Mouse (Mus musculus): ENCODE measurements around the gene Tbc1d1. TPM values are rescaled to one million over a fixed set of nuclear protein-coding genes. Genes with fewer than 3 reads are reported as not detected.

The Tbc1d1 gene
- 10 to 100 TPM; 15.2 to 19.7 (median 18.1) TPM for total RNA-seq (2022)

DNA sequence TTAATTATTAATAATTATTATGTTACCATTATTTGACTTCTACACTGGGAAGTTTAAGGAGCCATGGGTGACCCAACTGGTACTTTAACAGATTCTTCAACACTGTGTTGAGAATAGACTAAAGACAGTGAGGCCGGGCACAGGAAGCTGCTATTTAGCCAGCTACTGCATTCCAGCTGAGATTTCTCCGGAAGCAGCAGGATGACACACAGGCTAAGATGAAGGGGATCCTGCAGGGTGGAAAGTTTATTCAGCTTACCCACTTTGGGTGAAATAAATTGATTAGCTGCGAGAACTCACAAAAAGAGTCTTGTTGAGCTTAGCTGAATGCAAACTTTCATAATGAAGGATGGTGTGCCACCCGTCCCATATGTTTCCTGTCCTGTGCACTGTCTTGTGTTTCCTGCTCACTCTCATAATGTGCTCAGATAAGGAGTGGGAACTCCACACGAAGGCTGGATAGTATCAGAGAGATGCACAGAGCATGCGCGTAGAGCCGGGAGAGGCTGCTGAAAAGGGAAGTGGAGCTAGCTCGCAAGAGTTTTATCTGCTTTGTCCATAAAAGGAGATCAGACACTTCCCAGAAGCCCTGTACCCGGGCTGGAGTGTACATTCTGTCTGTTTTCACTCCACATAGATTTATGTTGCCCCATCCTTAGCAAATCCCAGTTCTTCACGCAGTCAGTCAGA lies at the start of gene Tbc1d1:
TSS of gene Tbc1d1 (plus strand) at position 445 of the 690 bp plus-strand sequence.
- DNase-seq (ENCODE audit: low spot score in 2 of 2) = no peak

DNA sequence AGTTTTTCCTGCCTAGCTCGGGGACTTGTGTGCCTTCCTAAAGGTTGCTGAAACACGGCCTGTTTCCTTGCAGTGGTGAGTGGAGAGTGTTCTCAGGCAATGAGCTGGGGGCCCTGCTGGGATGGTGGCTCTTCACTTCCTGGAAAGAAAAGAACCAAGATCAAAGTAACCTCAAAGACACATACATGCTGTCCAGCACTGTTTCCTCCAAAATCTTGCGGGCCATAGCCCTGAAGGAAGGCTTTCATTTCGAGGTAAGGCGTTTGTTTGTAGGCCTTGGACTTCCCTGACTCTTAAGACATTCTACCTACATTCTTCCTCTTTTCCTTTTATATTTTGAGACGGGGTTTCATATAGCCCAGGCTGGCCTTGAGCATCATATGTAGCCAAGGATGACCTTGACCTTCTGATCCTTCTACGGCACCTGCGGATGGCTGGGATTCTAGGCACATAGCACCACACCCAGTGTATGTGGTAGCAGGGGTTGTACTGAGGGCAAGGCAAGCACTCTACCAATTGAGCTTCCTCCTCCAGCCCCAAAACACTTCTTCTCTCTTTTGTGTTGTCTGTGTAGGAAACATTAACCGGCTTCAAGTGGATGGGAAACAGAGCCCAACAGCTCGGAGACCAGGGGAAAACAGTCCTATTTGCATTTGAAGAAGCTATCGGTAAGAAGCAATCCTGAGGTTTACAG lies 48.4 kb upstream of the Tbc1d1 start:
- no peak for DNase-seq (ENCODE audit: low spot score in 2 of 2)

DNA sequence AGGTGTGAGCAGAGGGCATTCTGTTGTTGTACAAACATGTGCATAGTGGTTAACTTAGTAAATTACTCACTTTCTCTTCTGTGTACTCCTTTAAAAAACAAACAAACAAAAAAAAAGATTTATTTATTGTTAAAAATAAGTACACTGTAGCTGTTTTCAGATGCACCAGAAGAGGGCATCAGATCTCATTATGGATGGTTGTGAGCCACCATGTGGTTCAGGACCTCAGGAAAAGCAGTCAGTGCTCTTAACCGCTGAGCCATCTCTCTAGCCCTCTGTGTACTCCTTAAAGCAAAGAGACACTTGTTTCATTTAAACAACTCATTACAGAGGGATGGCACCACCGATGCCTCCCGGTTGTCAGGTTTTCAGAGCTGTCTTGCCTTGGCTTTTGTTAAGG lies 46.9 kb upstream of the Tbc1d1 start:
- no peak for DNase-seq (ENCODE audit: low spot score in 2 of 2)

DNA sequence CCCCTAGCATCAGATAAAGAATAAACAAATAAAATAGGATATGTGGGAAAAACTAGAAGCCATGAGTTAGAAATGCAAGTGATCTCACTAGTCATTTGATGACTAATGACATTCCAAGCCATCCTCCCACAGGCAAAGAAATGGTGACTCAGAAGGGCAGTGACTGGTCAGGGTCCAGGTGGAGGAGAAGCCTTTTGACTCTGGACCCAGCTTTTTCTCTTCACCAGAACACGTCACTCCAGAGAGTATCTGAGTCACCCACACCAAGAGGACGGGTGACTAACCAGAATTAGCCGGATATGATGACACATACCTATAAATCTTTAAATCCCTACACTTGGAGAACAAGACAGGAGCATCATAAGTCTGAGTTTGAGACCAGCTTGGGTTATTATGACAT lies 43.7 kb upstream of the Tbc1d1 start:
- no peak for DNase-seq (ENCODE audit: low spot score in 2 of 2)

DNA sequence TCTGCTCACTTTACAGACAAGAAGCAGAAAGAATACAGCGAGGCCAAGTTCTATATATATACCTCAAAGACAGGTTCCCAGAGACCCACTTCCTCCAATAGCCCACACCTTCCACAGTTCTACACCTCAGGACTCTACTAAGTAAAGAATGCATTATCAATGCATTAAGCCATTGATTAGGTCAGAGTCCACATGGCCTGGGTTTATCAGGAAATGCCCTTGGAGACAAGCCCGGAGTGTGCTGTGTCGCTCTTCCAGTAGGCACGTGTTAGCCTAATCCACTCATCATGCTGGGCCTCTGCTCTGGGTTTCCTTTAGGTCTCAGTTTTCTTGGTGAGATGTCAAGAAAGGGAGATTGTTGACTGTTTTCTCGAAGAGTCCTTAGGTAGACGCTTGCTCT lies 41.9 kb upstream of the Tbc1d1 start:
- DNase-seq (ENCODE audit: low spot score in 2 of 2) = no peak

DNA sequence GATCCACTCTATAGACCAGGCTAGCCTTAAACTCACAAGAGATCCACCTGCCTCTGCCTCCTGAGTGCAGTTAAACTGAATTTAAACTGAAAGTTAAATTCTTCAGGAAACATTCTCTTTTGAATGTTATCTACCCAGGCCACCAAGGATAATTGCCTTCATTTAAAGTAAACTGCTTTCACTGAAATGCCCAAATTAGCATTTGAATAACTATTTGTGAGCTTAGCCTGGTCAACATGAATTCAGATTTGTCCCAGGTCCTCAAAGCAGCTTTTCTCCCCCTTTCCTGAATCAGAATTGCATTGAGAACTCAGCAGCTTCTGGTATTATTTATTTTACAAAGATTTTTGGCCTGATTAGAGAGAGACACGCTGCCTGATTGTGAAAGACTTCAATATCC lies 38.9 kb upstream of the Tbc1d1 start:
- DNase-seq (ENCODE audit: low spot score in 2 of 2) = no peak

DNA sequence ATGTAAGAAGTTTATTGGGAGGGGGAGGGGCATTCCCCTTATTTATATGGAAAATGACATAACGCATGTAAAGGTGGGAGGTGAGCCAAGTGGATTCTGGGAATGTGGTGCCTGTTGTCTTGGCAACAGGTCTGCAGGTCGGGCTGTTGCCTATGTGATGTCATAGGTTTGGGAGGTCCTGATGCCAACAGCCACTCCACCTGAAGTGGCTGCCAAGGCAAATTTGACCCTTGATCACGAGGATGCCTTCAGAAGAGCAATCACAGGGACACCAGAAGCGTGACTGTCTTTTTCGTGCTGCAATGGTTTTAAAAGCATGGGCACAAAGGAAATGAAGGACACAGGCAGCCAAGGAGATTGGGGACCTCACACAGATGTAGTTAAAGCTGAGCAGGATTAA lies 30.3 kb upstream of the Tbc1d1 start:
- DNase-seq (ENCODE audit: low spot score in 2 of 2) = no peak

DNA sequence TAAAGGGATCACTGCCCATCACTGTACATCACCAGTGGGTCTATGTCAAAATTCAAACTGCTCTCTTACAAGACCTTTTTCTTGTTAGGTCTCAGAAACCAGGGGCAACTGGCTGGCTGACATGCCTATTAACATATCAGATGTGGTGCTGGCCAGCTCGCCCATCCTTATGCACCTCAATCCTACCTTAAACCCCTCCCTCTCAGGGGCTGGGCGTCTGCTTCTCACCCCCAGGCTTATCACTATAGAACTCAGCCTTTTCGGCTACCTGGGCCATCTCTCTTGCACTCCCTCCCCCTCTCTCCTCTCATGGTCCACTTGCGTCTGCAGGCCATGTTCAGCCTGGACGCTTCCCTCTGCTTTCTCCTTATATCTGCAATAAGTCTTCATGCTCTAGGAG lies 24.6 kb upstream of the Tbc1d1 start:
- no peak for DNase-seq (ENCODE audit: low spot score in 2 of 2)

DNA sequence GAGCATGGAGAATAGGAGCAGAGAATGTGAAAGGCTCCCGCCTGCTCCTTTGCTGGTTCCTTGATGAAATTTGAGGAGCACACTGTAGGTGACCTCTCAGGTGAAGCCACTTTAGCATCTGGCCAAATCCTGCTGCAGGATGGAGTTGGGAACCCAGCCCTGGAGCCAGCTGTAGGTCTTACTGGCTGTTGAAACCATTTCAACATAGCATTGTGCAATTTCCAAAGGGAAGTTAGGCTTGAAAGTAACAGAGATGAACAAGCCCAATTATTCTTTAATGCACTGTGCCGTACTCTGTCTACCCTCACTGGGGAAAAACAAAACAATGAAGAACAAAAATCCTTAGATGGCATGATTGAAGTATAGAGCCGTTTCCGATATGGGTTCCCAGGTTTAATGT lies 22.2 kb upstream of the Tbc1d1 start:
- no peak for DNase-seq (ENCODE audit: low spot score in 2 of 2)

DNA sequence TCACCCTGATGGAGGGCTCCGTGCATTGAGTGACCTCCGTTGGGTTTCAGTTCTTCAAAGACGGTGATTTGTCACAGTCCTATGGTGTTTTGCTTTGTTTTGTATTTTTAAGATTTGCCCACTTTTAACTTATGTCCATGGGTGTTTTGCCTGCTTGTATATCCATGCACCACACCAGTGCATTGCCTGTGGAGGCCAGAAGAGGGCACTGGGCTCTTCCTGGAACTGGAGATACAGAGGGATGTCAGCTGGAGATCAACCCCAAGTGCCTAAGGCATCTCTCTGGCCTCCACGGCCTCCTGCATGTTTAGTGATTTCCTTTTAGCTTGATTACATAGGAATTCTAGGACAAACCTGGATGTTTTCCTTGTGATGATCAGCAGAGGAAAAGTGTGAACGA lies 19.8 kb upstream of the Tbc1d1 start:
- DNase-seq (ENCODE audit: low spot score in 2 of 2) = no peak

DNA sequence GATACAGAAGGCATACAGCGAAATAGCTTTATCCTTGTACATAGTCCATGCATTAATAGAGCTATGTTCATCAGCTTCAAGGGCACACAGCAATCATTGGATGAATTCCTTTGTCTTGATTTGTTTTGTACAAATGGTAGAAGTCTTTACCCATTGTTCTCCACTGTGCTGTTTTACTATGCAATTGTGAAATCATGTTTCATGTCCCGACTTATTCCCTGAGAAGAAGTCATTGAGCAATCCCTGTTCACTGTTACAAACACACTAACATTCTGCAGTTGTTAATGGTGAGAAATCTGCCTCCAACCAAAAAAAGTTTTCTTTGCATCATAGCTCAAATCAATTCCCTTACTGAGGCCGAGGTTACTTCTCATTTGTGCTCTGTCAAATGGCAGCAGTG lies 15.9 kb upstream of the Tbc1d1 start:
- DNase-seq (ENCODE audit: low spot score in 2 of 2) = no peak

DNA sequence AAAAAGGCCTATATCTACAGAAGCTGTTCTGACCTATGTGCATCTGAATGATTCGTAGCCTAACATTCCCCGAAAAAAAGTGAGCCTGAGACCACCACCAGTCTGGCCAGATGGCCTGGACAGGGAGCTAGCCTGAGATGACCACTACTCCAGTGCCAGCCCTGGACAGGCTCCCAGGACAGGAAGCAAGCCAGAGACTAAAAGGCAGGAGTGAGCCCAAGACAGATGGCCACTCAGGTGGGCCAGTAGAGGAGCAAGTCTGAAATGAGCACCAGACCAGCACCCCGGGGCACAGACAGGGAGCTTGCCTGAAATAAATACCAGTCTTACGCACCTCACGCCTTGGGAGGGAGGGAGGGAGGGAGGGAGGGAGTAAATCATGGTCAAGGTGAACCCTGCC lies 11.8 kb upstream of the Tbc1d1 start:
- DNase-seq (ENCODE audit: low spot score in 2 of 2) = no peak

DNA sequence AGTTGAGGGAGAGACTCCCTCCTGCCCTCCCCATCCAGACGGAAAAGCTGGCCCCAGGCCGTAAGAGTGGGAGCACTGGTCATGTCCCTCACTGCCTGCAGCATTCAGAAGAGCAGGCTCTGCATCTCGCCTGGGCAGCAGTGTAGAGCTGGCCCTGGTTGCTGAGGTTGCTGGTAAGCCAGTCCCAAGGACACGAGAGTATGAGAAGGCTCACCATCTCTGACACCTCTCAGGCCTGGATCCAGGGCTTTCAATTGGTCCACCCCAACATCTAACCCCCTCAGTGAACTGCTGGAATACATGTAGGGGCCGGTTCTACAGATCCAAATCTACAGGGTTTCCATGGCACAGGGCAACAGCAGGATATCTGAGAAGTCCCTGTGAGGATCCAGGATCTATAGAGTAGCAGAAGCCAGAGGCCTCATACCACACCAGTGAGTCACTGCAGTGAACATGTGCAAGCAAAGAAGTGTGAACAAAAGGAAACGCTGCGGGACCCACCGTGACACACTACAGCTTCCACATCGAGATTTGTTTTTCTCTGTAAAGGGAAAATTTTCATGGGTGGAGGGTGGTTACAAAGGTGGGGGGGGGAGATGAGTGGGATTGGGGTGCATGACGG lies 9.6 kb upstream of the Tbc1d1 start:
- no peak for DNase-seq (ENCODE audit: low spot score in 2 of 2)

DNA sequence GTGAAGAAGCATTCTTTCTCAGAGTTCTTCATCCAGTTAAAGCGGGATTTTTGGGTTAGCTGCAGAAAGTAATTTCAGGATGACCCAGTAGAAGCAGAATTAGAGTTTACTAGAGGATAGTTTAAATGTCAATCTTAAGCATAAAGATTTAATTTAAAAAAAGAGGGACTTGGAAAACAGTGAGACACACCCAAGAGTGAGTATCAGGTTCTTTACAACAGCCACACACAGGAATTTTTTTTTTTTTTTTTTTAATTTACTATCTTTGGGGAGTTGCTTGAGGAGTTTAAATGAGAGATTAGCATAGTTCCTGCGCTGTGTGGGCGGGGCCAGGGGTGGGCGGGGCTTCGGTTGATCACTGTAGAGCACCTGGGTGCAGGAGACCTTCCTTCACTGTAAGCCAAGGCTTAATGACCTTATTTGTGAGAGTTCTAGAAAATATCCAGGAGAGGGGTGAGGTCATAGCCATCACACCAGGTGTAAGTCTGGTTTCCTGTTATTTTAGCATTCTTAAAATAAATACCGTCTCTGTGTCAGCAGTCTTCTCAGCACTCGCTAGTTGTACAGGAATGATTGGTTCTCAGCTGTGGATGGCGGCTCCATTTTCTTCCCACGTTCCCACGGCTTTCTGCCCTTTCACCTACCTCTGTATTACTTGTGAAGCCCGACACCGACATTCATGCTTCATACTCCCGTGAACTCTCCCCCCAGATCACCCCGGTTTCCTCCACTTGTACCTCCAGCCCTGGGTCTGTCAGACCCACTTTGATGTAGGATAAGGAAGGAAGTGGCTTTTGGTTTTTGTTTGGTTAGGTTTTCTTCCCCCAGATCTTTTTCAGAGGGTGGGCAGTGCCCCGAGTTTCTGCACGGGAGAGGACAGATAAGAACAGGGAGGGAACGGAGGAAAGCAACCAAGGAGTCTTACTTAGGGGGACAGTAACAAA lies 6.6 kb upstream of the Tbc1d1 start:
- no peak for DNase-seq (ENCODE audit: low spot score in 2 of 2)

DNA sequence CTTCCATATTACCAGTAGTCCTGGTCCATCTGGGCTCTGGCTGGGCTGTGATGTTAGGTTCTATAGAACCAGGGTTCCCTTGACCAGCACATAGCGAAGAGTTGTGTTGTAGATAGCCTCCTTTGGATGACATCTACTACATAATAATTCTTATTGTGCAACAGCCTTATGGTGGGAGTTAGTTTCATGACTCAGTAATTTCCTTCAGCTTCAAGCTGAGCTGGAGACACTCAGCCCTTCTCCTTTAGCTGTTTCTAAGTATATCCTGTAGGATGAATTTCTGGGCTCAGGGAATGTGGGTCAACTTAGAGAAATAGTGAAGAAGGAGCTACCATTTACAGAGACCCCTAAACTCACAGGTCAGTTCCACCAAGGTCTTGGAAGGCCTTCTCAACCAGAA lies 2.8 kb upstream of the Tbc1d1 start:
- no peak for DNase-seq (ENCODE audit: low spot score in 2 of 2)

DNA sequence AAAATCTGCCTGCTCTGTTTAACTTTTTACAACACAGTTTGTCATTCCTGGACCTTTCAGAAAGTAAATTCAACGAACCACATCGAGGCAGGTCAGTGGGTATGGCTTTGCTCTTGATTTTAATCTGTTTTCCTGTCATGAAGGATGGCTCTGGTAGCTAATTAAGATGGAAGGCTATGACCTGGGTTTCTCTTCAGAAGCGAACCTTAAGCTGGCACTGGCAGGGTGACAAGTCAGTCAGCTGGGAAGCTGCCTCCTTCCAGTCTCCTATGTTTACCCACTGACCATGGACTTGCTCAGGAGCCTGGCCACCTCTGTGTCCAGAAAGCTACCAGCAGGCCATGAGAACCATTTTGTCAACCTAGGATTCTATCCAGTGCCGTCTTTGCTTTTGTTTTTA lies 474 bp downstream of the Tbc1d1 start:
- DNase-seq (ENCODE audit: low spot score in 2 of 2) = no peak

DNA sequence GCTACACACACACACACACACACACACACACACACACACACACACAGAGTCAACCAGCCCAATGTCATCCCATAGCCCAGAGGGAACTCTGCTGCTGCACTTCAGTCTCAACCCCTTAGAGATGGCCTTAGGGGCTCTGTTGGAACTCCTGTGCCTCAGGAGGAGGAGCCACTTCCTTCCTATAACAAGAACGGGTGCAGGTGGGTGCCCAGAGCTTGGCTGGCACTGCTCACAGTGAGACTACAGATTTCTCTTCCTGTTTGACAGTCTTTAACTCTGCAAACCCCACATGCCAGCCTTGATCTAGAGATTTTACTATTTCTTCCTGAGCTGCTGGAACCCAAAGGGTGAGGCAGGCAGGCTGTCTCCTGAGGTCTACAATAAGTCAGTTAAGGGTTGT lies 1.8 kb downstream of the Tbc1d1 start:
- no peak for DNase-seq (ENCODE audit: low spot score in 2 of 2)

DNA sequence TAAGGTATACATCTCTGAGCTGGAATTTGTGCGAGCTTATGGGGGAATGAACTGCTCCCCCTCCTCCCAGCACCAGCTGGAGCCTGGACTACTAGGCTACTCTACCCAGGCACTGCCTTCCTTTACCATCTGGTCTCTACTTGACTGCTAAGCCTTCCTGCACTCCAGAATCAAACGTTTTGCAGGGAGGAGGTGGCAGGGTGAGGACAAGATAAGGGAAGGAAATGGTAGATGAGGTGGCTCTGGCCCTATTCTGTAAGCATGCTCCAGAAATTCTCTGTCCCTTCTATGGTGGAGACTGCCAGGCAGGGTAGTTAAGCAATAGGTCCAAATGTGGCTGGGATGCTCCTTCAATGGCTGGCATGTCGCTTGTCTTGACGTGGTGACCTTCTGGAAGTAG lies 2.4 kb downstream of the Tbc1d1 start:
- DNase-seq (ENCODE audit: low spot score in 2 of 2) = no peak

DNA sequence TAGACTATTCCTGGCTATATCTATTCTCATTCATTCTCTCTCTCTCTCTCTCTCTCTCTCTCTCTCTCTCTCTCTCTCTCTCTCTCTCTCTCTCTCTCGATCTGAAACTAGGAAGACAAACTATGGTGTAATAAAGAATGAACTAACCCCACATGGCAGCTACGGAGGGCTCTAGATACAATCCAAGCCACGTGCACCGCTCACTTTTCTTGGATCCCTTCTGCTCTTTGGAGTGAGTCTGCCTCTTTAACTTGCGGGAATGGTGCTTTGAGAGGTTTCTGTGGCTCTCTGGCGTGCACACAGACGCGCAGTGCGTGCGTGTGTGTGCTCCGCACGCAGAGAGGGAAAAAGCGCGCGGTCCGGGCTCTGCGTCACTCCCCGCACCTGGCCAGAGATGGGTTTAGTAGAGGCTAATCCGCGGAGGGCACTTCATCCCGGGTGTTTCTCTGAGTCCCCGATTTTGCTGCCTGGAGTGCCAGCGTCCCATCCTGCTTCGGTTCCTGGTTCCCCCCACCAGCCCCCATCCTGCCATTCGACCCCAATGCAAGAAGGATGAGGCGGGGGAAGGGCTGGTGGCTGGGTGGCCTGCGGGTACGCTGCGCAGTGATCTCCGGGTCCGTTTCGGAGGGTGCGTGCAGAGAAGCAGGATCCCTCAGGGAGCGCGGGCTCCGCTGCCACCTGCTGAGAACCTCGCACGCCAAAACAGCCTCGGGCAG lies 3.1 kb downstream of the Tbc1d1 start:
- peak; percentile 46 to 50 for DNase-seq (ENCODE audit: low spot score in 2 of 2)

DNA sequence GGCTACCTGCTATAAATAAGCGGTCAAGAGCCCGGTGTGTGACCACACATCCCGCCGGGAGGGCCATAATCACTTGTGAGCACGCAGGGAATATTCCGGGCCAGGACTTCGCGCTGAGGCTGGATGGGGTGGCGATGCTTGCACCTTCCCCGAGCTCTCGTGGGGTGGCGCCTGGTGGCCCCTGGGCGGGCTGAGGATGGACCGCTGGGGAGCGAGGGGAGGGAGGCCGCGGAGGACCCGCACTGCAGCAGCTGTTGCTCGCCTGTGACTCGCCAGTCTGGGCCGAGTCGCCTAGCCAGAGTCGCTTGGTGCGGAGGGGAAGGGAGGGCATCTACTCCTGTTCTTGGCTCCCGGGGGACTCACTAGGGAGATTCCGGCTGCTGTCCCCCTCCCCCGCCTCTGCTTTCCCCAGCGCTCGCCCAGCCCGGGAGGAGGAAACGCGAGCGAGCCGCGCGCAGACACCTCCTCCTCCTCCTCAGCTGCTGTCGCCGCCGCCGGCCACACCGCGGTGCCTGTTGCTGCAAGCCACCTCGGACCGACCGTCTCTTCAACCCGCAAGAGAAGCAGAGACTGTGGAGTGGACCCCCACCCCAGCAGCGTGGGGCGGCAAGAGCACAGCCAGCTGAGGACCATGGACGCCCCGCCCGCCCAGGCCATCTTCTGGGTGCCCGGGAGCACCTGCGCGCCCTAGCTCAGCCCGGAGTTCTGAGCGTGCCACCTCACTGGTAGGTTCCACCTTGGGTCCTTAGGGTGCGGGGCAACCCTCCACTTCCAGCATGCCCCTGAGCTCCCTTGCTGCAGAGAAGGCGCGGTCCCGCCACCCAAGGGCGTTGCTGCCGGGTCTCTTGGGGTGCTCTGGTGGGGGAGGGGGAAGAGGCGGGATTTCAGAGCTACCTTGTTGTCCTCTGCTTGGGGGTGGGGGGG lies 3.9 kb downstream of the Tbc1d1 start:
- peak; percentile 52 to 78 for DNase-seq (ENCODE audit: low spot score in 2 of 2)
